Mouse (Mus musculus): Measurements from ENCODE around the gene Dmc1.

The Dmc1 gene

DNA sequence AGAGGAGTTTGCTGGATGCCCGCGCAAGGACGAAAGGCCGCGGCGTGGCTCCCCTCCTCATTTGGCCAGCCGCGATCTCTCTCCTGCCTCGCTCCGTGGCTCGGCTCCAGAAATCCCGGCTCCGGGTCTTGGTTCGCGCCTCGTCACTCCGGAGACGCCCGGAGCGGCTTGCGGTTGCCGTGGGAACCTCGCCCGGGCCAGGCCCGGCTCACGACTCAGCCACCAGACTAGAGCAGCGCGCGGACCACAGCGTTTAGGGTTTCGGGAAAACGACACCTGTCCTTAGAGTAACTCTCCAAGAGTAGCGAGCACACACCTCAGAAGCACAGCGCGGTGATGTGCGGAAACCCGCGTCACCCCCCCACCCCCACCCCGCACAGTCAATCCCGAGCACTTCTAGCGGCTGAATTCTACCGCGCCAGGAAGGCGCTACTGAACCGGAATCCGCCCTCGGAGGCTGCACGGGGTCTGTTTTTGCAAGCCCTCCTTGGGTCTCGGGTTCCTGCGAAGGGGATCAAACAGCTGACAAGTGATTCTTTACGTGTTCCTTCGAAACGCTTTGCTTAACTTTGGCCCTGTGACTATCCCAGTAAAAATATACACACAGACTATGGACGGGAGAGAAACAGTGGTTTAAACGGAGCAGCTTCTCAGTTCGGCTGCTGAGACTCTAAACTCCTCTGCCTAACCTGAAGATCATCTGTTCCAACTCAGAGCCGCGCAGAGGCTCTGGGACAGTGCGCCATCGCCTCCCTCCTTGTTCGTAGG lies 93.2 kb downstream of the Dmc1 start:
- DNase-seq (ENCODE audit: low spot score) = no peak

Measured in T-cell, adult 2 months (primary cell).